Mouse (Mus musculus): ENCODE data around the gene Defb48.
A peak's percentile ranks its signal among the peaks of the same experiment; 100 is the strongest.

The Defb48 gene

GRCm38 (mm10) chr14:62984410-62984809 is at the start of gene Defb48:
TSS of gene Defb48 (minus strand) at chr14:62984510.
- DNase-seq: no peak

GRCm38 (mm10) chr14:63020524-63021156 is 36.3 kb upstream of the Defb48 start:
- no peak for DNase-seq

GRCm38 (mm10) chr14:63014667-63015066 is 30.4 kb upstream of the Defb48 start:
- no peak for DNase-seq

GRCm38 (mm10) chr14:63013082-63013481 is 28.8 kb upstream of the Defb48 start:
- no peak for DNase-seq

- DNase-seq: no peak
Measured at GRCm38 (mm10) chr14:63011471-63011870, 27.2 kb upstream of the Defb48 start, which contains the start of gene Defb43. TSS of gene Defb43 (plus strand) at chr14:63011771.

GRCm38 (mm10) chr14:63002588-63002987 is 18.3 kb upstream of the Defb48 start:
- DNase-seq: no peak

- DNase-seq: no peak
Measured at GRCm38 (mm10) chr14:62998977-62999376, 14.7 kb upstream of the Defb48 start.

GRCm38 (mm10) chr14:62997777-62998176 is 13.5 kb upstream of the Defb48 start, which contains the start of gene Defb47:
TSS of gene Defb47 (plus strand) at chr14:62998077.
- no peak for DNase-seq

GRCm38 (mm10) chr14:62991849-62992510 is 7.7 kb upstream of the Defb48 start:
- DNase-seq: no peak

GRCm38 (mm10) chr14:62991271-62991670 is 7.0 kb upstream of the Defb48 start:
- no peak for DNase-seq

GRCm38 (mm10) chr14:62979815-62980214 is 4.5 kb downstream of the Defb48 start:
- DNase-seq: no peak

- DNase-seq: peak; percentile 82
Measured at GRCm38 (mm10) chr14:62975046-62975445, 9.3 kb downstream of the Defb48 start.

- DNase-seq: peak; percentile 61
Measured at GRCm38 (mm10) chr14:62965811-62966520, 18.3 kb downstream of the Defb48 start.

GRCm38 (mm10) chr14:62965342-62965741 is 19.0 kb downstream of the Defb48 start:
- peak; percentile 12 for DNase-seq

GRCm38 (mm10) chr14:62963632-62964031 is 20.7 kb downstream of the Defb48 start:
- DNase-seq: no peak

- DNase-seq: no peak
Measured at GRCm38 (mm10) chr14:62956091-62956490, 28.2 kb downstream of the Defb48 start.

GRCm38 (mm10) chr14:62946794-62947193 is 37.5 kb downstream of the Defb48 start:
- DNase-seq: no peak

- DNase-seq: no peak
Measured at GRCm38 (mm10) chr14:62940383-62941074, 43.8 kb downstream of the Defb48 start.

- no peak for DNase-seq
Measured at GRCm38 (mm10) chr14:62939435-62939834, 44.9 kb downstream of the Defb48 start.

- peak; percentile 23 for DNase-seq
Measured at GRCm38 (mm10) chr14:62937675-62938074, 46.6 kb downstream of the Defb48 start.

- DNase-seq: no peak
Measured at GRCm38 (mm10) chr14:62936631-62937380, 47.5 kb downstream of the Defb48 start.

GRCm38 (mm10) chr14:62935361-62935760 is 48.9 kb downstream of the Defb48 start:
- no peak for DNase-seq

Data from embryo, embryonic 11 days (tissue).